Comparison of ENCODE assay signal across 11 mouse cellular contexts in the genomic region with DNA sequence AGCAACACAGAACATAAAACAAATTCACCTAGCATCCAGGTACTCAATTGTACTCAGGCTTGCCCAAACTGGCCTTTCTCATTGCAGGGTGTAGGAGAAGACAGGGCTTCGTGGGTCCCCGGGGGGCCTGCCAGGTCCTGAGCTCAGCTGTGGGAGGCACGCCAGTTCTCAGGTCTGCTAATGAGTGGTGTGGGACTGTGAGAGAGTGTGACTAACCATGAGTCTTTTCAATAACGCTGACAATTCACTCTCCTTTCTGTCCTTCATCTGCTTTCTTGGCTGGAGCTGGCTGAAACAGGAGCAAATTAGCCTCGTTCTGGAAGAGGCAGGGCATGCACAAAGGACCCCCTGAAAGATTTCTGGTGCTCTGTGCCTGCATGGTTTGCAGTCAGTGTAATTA.
DNase-seq lines count a peak whose midpoint lies in the region; ATAC-seq and TF ChIP-seq lines count a peak whose summit lies in the region.
"Had no signal": no experiment of that assay in that cellular context is flagged by ENCODE, and none has a peak within 500 bp of the region (broad histone marks: within the 10 kb centered on the region; RNA-seq: fewer than 3 reads in every experiment).

No protein-coding gene starts in this region.

- H3K27me3 ChIP-seq in embryonic facial prominence, embryonic 14.5 days (replicated peaks; ENCODE audit: control insufficient read depth, insufficient read depth, low read length), result no peaks in the 10 kb centered on the region; the same call in 1 of the 2 replicates
- H3K27me3 ChIP-seq in embryonic facial prominence, embryonic 10.5 days (replicated peaks; ENCODE audit: low read depth, poor library complexity, severe bottlenecking), result no peaks in the 10 kb centered on the region
- no peaks in the 10 kb centered on the region for H3K27me3 ChIP-seq in hindbrain, postnatal 0 days (ENCODE audit: insufficient read depth, low read length)
- no peaks in the 10 kb centered on the region for H3K27me3 ChIP-seq in hindbrain, embryonic 11.5 days (ENCODE audit: control insufficient read depth, insufficient read depth, low read length)

- no peak for TF ChIP-seq CTCF in hindbrain, postnatal 0 days (IDR thresholded peaks at IDR 0.05; ENCODE audit: low read depth)

- H3K4me2 ChIP-seq in embryonic facial prominence, embryonic 14.5 days (ENCODE audit: low read depth, low read length), result no peak overlapping the region
- no peak overlapping the region for H3K4me2 ChIP-seq in hindbrain, postnatal 0 days (ENCODE audit: low read depth, low read length)
- no peak overlapping the region for H3K4me2 ChIP-seq in hindbrain, embryonic 11.5 days (replicated peaks; ENCODE audit: low read depth, low read length)

- no peak overlapping the region for H3K9ac ChIP-seq in embryonic facial prominence, embryonic 14.5 days (ENCODE audit: low read depth, low read length)
- H3K9ac ChIP-seq in hindbrain, postnatal 0 days (replicated peaks; ENCODE audit: low read length), result no peak overlapping the region
- no peak overlapping the region for H3K9ac ChIP-seq in hindbrain, embryonic 11.5 days (ENCODE audit: low read depth, low read length)

- H3K36me3 ChIP-seq in embryonic facial prominence, embryonic 14.5 days (ENCODE audit: control insufficient read depth, insufficient read depth, low read length), result no peaks in the 10 kb centered on the region
- H3K36me3 ChIP-seq in embryonic facial prominence, embryonic 10.5 days (replicated peaks), result no peaks in the 10 kb centered on the region
- no peaks in the 10 kb centered on the region for H3K36me3 ChIP-seq in hindbrain, postnatal 0 days (ENCODE audit: insufficient read depth, low read length)
- no peaks in the 10 kb centered on the region for H3K36me3 ChIP-seq in hindbrain, embryonic 11.5 days (ENCODE audit: control insufficient read depth, insufficient read depth, low read length)

- H3K4me3 ChIP-seq in embryonic facial prominence, embryonic 14.5 days (ENCODE audit: low read depth, low read length), result no peak overlapping the region
- H3K4me3 ChIP-seq in embryonic facial prominence, embryonic 10.5 days, result no peak overlapping the region
- H3K4me3 ChIP-seq in hindbrain, postnatal 0 days (ENCODE audit: low read length), result no peak overlapping the region
- H3K4me3 ChIP-seq in hindbrain, embryonic 11.5 days (ENCODE audit: low read depth, low read length), result no peak overlapping the region

- H3K4me1 ChIP-seq in embryonic facial prominence, embryonic 14.5 days (ENCODE audit: control insufficient read depth, insufficient read depth, low read length), result 0 out of 2 replicates have a peak, but pooled peaks cover 3% of the 10 kb centered on the region
- H3K4me1 ChIP-seq in embryonic facial prominence, embryonic 10.5 days, result peaks cover 9% of the 10 kb centered on the region
- no peaks in the 10 kb centered on the region for H3K4me1 ChIP-seq in hindbrain, postnatal 0 days (ENCODE audit: insufficient read depth, low read length)
- H3K4me1 ChIP-seq in hindbrain, embryonic 11.5 days (replicated peaks; ENCODE audit: control insufficient read depth, insufficient read depth, low read length), result no peaks in the 10 kb centered on the region

- no peak overlapping the region for H3K27ac ChIP-seq in embryonic facial prominence, embryonic 14.5 days (replicated peaks; ENCODE audit: low read depth, low read length)
- no peak overlapping the region; the same call in 1 of the 2 replicates for H3K27ac ChIP-seq in embryonic facial prominence, embryonic 10.5 days (replicated peaks)
- no peak overlapping the region for H3K27ac ChIP-seq in hindbrain, postnatal 0 days
- no peak overlapping the region for H3K27ac ChIP-seq in hindbrain, embryonic 11.5 days (ENCODE audit: low read depth, low read length)

- DNase-seq in embryonic facial prominence, embryonic 14.5 days (ENCODE audit: low spot score), result no peak
- DNase-seq in embryonic facial prominence, embryonic 10.5 days (ENCODE audit: low spot score), result no peak
- no peak for DNase-seq in hindbrain, postnatal 0 days (ENCODE audit: low spot score)
- DNase-seq in hindbrain, embryonic 11.5 days (ENCODE audit: low spot score), result no peak
- peak; percentile 29 for DNase-seq in fibroblast of lung, adult 2 months (ENCODE audit: low read depth)
- DNase-seq in layer of hippocampus, adult 9-11 months, result peak; percentile 56
- no peak for DNase-seq in c-Kit-positive CD71-positive TER-119-positive erythroid progenitor cells, embryonic 14.5 days (ENCODE audit: low spot score)
- no peak for DNase-seq in urinary bladder, postnatal 14 days (ENCODE audit: low spot score)
- DNase-seq: cerebellum, adult 9-11 months; thymus, adult 2 months had no signal

- H3K9me3 ChIP-seq in embryonic facial prominence, embryonic 14.5 days (ENCODE audit: control insufficient read depth, low read length), result no peaks in the 10 kb centered on the region
- H3K9me3 ChIP-seq in embryonic facial prominence, embryonic 10.5 days, result no peaks in the 10 kb centered on the region
- no peaks in the 10 kb centered on the region for H3K9me3 ChIP-seq in hindbrain, postnatal 0 days (ENCODE audit: low read length)
- H3K9me3 ChIP-seq in hindbrain, embryonic 11.5 days (ENCODE audit: control insufficient read depth, low read length), result no peaks in the 10 kb centered on the region

- peak; percentile 50; the same call in 1 of the 2 replicates for ATAC-seq in embryonic facial prominence, embryonic 14.5 days (ENCODE audit: low read depth)
- ATAC-seq in hindbrain, postnatal 0 days, result peak; percentile 53; the same call in 1 of the 2 replicates
- ATAC-seq in hindbrain, embryonic 11.5 days (ENCODE audit: low FRiP score), result no peak
- ATAC-seq: intestine, postnatal 0 days had no signal

- WGBS in embryonic facial prominence, embryonic 14.5 days, result 45% methylated on average over 5 of the region's 5 CpGs
- 72% methylated on average over 5 of the region's 5 CpGs for WGBS in embryonic facial prominence, embryonic 10.5 days
- WGBS in hindbrain, postnatal 0 days, result 51% methylated on average over 5 of the region's 5 CpGs
- whole genome bisulfite sequencing in hindbrain, embryonic 11.5 days, result 82% methylated on average over 5 of the region's 5 CpGs

Comparison
In these comparisons a context has a peak if more than half of its experiments do, and no peak if none do; other contexts are left out.
1. DNase-seq: peak in fibroblast of lung, adult 2 months (single experiment) and layer of hippocampus, adult 9-11 months (single experiment); none in embryonic facial prominence, embryonic 14.5 days (single experiment), embryonic facial prominence, embryonic 10.5 days (single experiment), hindbrain, postnatal 0 days (single experiment), hindbrain, embryonic 11.5 days (single experiment), c-Kit-positive CD71-positive TER-119-positive erythroid progenitor cells, embryonic 14.5 days (single experiment) and urinary bladder, postnatal 14 days (single experiment).